Mouse (Mus musculus) forebrain, embryonic 13.5 days (tissue): Measurements from ENCODE around the gene Myh2. TPM values are rescaled to one million over a fixed set of nuclear protein-coding genes. Genes with fewer than 3 reads are reported as not detected.

Source experiments
- ATAC-seq: fragments of 200-750 bp; cut with Nextera tagmentation; 2 replicates; pipeline ENCODE4 v1.8.0; 2017
- H3K27ac ChIP-seq: fragments of 300-500 bp; sonication (generic); 2 replicates; pipeline ENCODE4 v1.5.1; 2015; ENCODE audit warnings: inconsistent platforms, mild to moderate bottlenecking, moderate library complexity
- H3K27me3 ChIP-seq: fragments of 300-500 bp; sonication (generic); 2 replicates; pipeline ENCODE4 v1.6.1; 2015; ENCODE audit warnings: mild to moderate bottlenecking, inconsistent platforms
- H3K36me3 ChIP-seq: fragments of 300-500 bp; sonication (generic); 2 replicates; pipeline ENCODE4 v1.6.1; 2015; ENCODE audit warnings: mild to moderate bottlenecking, inconsistent platforms; ENCODE audit not compliant: poor library complexity, severe bottlenecking
- H3K4me1 ChIP-seq: fragments of 300-500 bp; sonication (generic); 2 replicates; pipeline ENCODE4 v1.6.1; 2015; ENCODE audit warnings: inconsistent platforms
- H3K4me2 ChIP-seq: fragments of 300-500 bp; sonication (generic); 2 replicates; pipeline ENCODE4 v1.6.1; 2015; ENCODE audit warnings: inconsistent platforms, mild to moderate bottlenecking, moderate library complexity
- H3K4me3 ChIP-seq: fragments of 300-500 bp; sonication (generic); 2 replicates; pipeline ENCODE4 v1.5.1; 2015; ENCODE audit warnings: mild to moderate bottlenecking, inconsistent platforms
- H3K9ac ChIP-seq: fragments of 300-500 bp; sonication (generic); 2 replicates; pipeline ENCODE4 v1.6.1; 2015; ENCODE audit warnings: mild to moderate bottlenecking, inconsistent platforms
- H3K9me3 ChIP-seq: fragments of 300-500 bp; sonication (generic); replicated peaks from 2 replicates; pipeline ENCODE4 v1.6.1; 2016; ENCODE audit warnings: inconsistent platforms
- WGBS: fragments of 180-500 bp; shearing (Covaris S2); methylation state at CpG from one replicate; pipeline ENCODE4 v1.1.7; 2015; 5-methylcytosine and 5-hydroxymethylcytosine counted together
- polyA plus RNA-seq: library from polyadenylated mRNA; unstranded; fragments of >200 nt; fragmentation: Nextera tagmentation; extraction: Ambion mirVana; gene quantifications from 2 replicates; pipeline ENCODE4 v1.2.1, GENCODE M21; 2015

Myh2 gene
- polyA plus RNA-seq, 1 experiment from 2014 or later, result not detected

GRCm38 (mm10) chr11:67145482-67146408 lies 25.1 kb upstream of the Myh2 start:
- 86% methylated on average over 5 of the region's 5 CpGs for WGBS
- H3K27me3 ChIP-seq, result no peaks in the 10 kb centered on the region
- ATAC-seq, result no peak

GRCm38 (mm10) chr11:67146409-67147282 lies 24.2 kb upstream of the Myh2 start:
- Histone ChIP-seq H3K36me3 (no peaks in the 10 kb centered on the region), H3K9me3 (no peaks in the 10 kb centered on the region), H3K27me3 (no peaks in the 10 kb centered on the region), H3K27ac (no peak overlapping the region), H3K4me1 (no peaks in the 10 kb centered on the region), H3K4me3 (no peak overlapping the region), H3K9ac (no peak overlapping the region), H3K4me2 (no peak overlapping the region)
- no peak for ATAC-seq
- 90% methylated on average over 4 of the region's 4 CpGs for WGBS

More at GRCm38 (mm10) chr11:67145482-67146408, 25.1 kb upstream of the Myh2 start:
- Histone ChIP-seq H3K4me2 (no peak overlapping the region), H3K9ac (no peak overlapping the region), H3K9me3 (no peaks in the 10 kb centered on the region), H3K27ac (no peak overlapping the region), H3K4me1 (no peaks in the 10 kb centered on the region), H3K36me3 (no peaks in the 10 kb centered on the region), H3K4me3 (no peak overlapping the region)

GRCm38 (mm10) chr11:67147283-67147921 lies 23.4 kb upstream of the Myh2 start:
- WGBS, result 91% methylated on average over 12 of the region's 12 CpGs
- Histone ChIP-seq H3K36me3 (no peaks in the 10 kb centered on the region), H3K4me3 (no peak overlapping the region), H3K4me1 (no peaks in the 10 kb centered on the region), H3K9ac (no peak overlapping the region), H3K4me2 (no peak overlapping the region), H3K27me3 (no peaks in the 10 kb centered on the region), H3K9me3 (no peaks in the 10 kb centered on the region), H3K27ac (no peak overlapping the region)
- ATAC-seq, result no peak

- 59% methylated on average over 4 of the region's 4 CpGs for WGBS
- ATAC-seq, result no peak
These were observed 22.4 kb upstream of the Myh2 start for GRCm38 (mm10) chr11:67148286-67149012.

GRCm38 (mm10) chr11:67150237-67150636 lies 20.6 kb upstream of the Myh2 start:
- H3K27me3 ChIP-seq, result no peaks in the 10 kb centered on the region
- 80% methylated on average over 2 of the region's 2 CpGs for WGBS
- ATAC-seq, result no peak
- no peak overlapping the region for H3K4me2 ChIP-seq
- H3K9ac ChIP-seq, result no peak overlapping the region
- peaks cover 5% of the 10 kb centered on the region; the same call in 1 of the 2 replicates for H3K4me1 ChIP-seq
- no peak overlapping the region for H3K27ac ChIP-seq
- no peaks in the 10 kb centered on the region for H3K36me3 ChIP-seq
- H3K9me3 ChIP-seq, result no peaks in the 10 kb centered on the region
- H3K4me3 ChIP-seq, result no peak overlapping the region

More at GRCm38 (mm10) chr11:67148286-67149012, 22.4 kb upstream of the Myh2 start:
- H3K27ac ChIP-seq, result no peak overlapping the region
- H3K4me1 ChIP-seq, result peaks cover 5% of the 10 kb centered on the region; the same call in 1 of the 2 replicates
- no peaks in the 10 kb centered on the region for H3K36me3 ChIP-seq
- H3K4me2 ChIP-seq, result no peak overlapping the region
- no peak overlapping the region for H3K9ac ChIP-seq
- no peak overlapping the region for H3K4me3 ChIP-seq
- H3K27me3 ChIP-seq, result no peaks in the 10 kb centered on the region
- no peaks in the 10 kb centered on the region for H3K9me3 ChIP-seq

DNA sequence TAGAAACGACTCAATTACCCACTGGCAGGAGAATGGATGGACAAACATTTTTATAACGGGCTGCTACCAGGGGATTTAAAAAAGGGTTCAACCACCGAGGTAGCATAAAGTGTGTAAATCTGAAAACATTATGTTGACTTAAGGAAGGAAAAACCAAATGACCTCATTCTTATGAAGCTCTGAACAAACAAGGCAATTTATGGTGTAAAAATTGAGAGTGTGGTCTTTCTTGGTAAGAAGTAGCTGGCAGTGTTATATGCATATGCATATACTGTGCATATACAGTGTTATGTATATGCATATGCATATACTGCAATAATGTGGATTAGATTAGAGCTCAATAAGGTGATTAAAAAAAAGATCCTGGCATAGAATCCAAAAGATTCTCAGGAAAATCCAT lies 19.7 kb upstream of the Myh2 start:
- ATAC-seq, result no peak
- Histone ChIP-seq H3K27ac (no peak overlapping the region), H3K9ac (no peak overlapping the region), H3K4me2 (no peak overlapping the region), H3K27me3 (no peaks in the 10 kb centered on the region), H3K9me3 (no peaks in the 10 kb centered on the region), H3K36me3 (no peaks in the 10 kb centered on the region), H3K4me3 (no peak overlapping the region), H3K4me1 (peaks cover 5% of the 10 kb centered on the region; the same call in 1 of the 2 replicates)
- 75% methylated on average over 3 of the region's 3 CpGs for WGBS

GRCm38 (mm10) chr11:67151651-67152630 lies 18.9 kb upstream of the Myh2 start:
- H3K27me3 ChIP-seq, result no peaks in the 10 kb centered on the region
- H3K9ac ChIP-seq, result no peak overlapping the region
- peaks cover 5% of the 10 kb centered on the region; the same call in 1 of the 2 replicates for H3K4me1 ChIP-seq
- H3K4me2 ChIP-seq, result no peak overlapping the region
- no peaks in the 10 kb centered on the region for H3K36me3 ChIP-seq
- 53% methylated on average over 16 of the region's 16 CpGs for WGBS
- ATAC-seq, result no peak
- no peak overlapping the region for H3K4me3 ChIP-seq
- H3K27ac ChIP-seq, result no peak overlapping the region
- no peaks in the 10 kb centered on the region for H3K9me3 ChIP-seq

- ATAC-seq, result no peak; the same call in 1 of the 2 replicates
- H3K27me3 ChIP-seq, result no peaks in the 10 kb centered on the region
- H3K9me3 ChIP-seq, result no peaks in the 10 kb centered on the region
- no peak overlapping the region for H3K9ac ChIP-seq
- H3K36me3 ChIP-seq, result no peaks in the 10 kb centered on the region
- no peak overlapping the region for H3K4me3 ChIP-seq
- H3K4me1 ChIP-seq, result peaks cover 5% of the 10 kb centered on the region; the same call in 1 of the 2 replicates
- WGBS, result 3% methylated on average over 1 of the region's 1 CpGs
- no peak overlapping the region for H3K27ac ChIP-seq
- no peak overlapping the region for H3K4me2 ChIP-seq
These were observed 17.7 kb upstream of the Myh2 start for GRCm38 (mm10) chr11:67153123-67153522.

DNA sequence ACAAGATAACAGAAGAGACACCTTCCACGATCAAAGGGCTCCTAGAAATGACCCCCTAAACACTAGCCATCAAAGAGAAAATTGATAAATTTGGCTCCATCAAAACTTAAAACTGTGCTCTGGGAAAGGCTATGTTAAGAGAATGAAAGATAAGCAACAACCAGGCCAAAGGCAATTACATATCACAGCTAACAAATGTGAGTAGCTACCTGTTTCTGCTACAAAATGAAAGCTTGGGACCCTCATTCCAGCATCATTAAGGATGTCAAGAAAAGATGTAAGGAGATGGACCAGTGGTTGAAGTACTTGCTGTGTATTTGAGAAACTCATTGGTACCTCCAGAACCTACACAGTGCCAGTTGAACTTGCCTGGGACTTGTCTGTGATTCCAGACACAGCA lies 17.0 kb upstream of the Myh2 start:
- Histone ChIP-seq H3K27ac (no peak overlapping the region), H3K9ac (no peak overlapping the region), H3K4me3 (no peak overlapping the region), H3K27me3 (no peaks in the 10 kb centered on the region), H3K9me3 (no peaks in the 10 kb centered on the region), H3K36me3 (no peaks in the 10 kb centered on the region), H3K4me2 (no peak overlapping the region), H3K4me1 (peaks cover 5% of the 10 kb centered on the region; the same call in 1 of the 2 replicates)
- ATAC-seq, result no peak
- WGBS, result 74% methylated on average over 1 of the region's 1 CpGs

GRCm38 (mm10) chr11:67155650-67156049 lies 15.2 kb upstream of the Myh2 start:
- H3K4me1 ChIP-seq, result peaks cover 5% of the 10 kb centered on the region; the same call in 1 of the 2 replicates
- H3K4me3 ChIP-seq, result no peak overlapping the region
- no peaks in the 10 kb centered on the region for H3K27me3 ChIP-seq
- no peak overlapping the region for H3K27ac ChIP-seq
- H3K9ac ChIP-seq, result no peak overlapping the region
- H3K9me3 ChIP-seq, result no peaks in the 10 kb centered on the region
- no peak overlapping the region for H3K4me2 ChIP-seq
- no peak for ATAC-seq
- WGBS, result 92% methylated on average over 2 of the region's 2 CpGs
- no peaks in the 10 kb centered on the region for H3K36me3 ChIP-seq
